Mouse (Mus musculus) cerebellum, adult 2 months (tissue): ENCODE data around the gene Olfr517.

Experiments used
- CTCF ChIP-seq: fragments of 200-500 bp; IDR thresholded peaks from 2 replicates; pipeline ENCODE4 v1.5.1; 2011; ENCODE audit warnings: low read depth, mild to moderate bottlenecking, control low read depth, low read length, moderate library complexity, borderline replicate concordance; ENCODE audit not compliant: insufficient read depth
- POLR2A ChIP-seq: fragments of 200-500 bp; IDR thresholded peaks from 2 replicates; pipeline ENCODE4 v1.6.1; 2011; ENCODE audit warnings: low read length, control low read depth, borderline replicate concordance; ENCODE audit not compliant: insufficient read depth

- TF ChIP-seq CTCF (no peak), POLR2A (no peak)
These were observed 22.1 kb upstream of the Olfr517 start, which contains the start of gene Olfr519 for GRCm38 (mm10) chr7:108894320-108894719.
